Mouse (Mus musculus) NIH3T3 (cell line): ENCODE measurements around the gene Fuom.

ENCODE experiments used
- DNase-seq: peaks from one replicate; pipeline ENCODE4 v3.0.0-alpha.2; 2012; ENCODE audit warnings: low read depth

Gene Fuom

GRCm38 (mm10) chr7:140057413-140058407 is 44.5 kb downstream of the Fuom start:
- peak; percentile 10 for DNase-seq

- no peak for DNase-seq
Observed at GRCm38 (mm10) chr7:140054124-140054523, 48.1 kb downstream of the Fuom start.

- DNase-seq, result no peak
Observed at GRCm38 (mm10) chr7:140049115-140049689, 53.0 kb downstream of the Fuom start.

- no peak for DNase-seq
Observed at GRCm38 (mm10) chr7:140048361-140049114, 53.7 kb downstream of the Fuom start, which contains the start of gene Msx3. Gene Msx3, minus strand, starts transcription at chr7:140049089.

GRCm38 (mm10) chr7:140047811-140048311 is 54.4 kb downstream of the Fuom start:
- peak; percentile 15 for DNase-seq
